Mouse (Mus musculus): ENCODE data around the gene Lhcgr.

DNA sequence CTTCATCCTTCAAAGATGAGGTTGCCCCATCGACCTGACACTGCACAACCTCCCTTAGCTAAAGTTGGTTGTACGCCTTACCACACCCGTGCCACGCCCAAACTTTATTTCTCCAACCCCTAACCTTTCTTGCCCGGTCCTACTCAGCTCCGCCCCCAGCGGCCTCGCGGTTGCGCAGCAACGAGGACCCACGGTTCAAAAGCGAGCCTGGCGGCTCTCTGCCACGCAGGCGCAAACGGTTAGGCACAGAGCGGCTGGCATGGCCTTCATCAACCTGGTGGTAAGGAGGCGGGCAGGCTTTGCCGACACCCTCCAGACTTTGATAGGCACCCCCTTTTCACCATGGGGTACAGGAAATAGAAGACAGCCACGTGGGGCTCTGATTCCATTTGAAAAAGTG, 123.3 kb downstream of the Lhcgr start, which contains the start of gene Gtf2a1l:
- 0 out of 2 replicates have a peak, but pooled peaks have one; percentile 13 for TF ChIP-seq CTCF (IDR thresholded peaks at IDR 0.05; ENCODE audit: borderline replicate concordance, extremely low read depth, insufficient read depth, insufficient read length)
- TF ChIP-seq POLR2A (IDR thresholded peaks at IDR 0.05; ENCODE audit: borderline replicate concordance, extremely low read depth, insufficient read depth, insufficient read length, poor library complexity, severe bottlenecking) = no peak

Measured in brain, embryonic 14.5 days (tissue).